7 mouse cellular contexts compared by ENCODE assay signal in genomic region chr7:120836361-120836760, GRCm38 (mm10). TPM values are rescaled to one million over a fixed set of nuclear protein-coding genes. Genes with fewer than 3 reads are reported as not detected.
DNase-seq lines count a peak whose midpoint lies in the region; ATAC-seq and TF ChIP-seq lines count a peak whose summit lies in the region.

No protein-coding gene starts in this region.

- peak overlapping the region; percentile 67 for H3K4me2 ChIP-seq in intestine, postnatal 0 days (replicated peaks; ENCODE audit: low read depth)
- peak overlapping the region; percentile 51 for H3K4me2 ChIP-seq in midbrain, embryonic 15.5 days

- TF ChIP-seq CTCF in intestine, postnatal 0 days (IDR thresholded peaks at IDR 0.05; ENCODE audit: low read depth) = no peak

- no peaks in the 10 kb centered on the region for H3K36me3 ChIP-seq in intestine, postnatal 0 days (ENCODE audit: control insufficient read depth, insufficient read depth)
- no peaks in the 10 kb centered on the region for H3K36me3 ChIP-seq in midbrain, embryonic 15.5 days (replicated peaks)

- H3K4me3 ChIP-seq in intestine, postnatal 0 days (ENCODE audit: low read depth, low read length) = peak overlapping the region; percentile 62
- peak overlapping the region; percentile 79 for H3K4me3 ChIP-seq in midbrain, embryonic 15.5 days

- 0 out of 2 replicates have a peak, but pooled peaks cover 2% of the 10 kb centered on the region for H3K4me1 ChIP-seq in intestine, postnatal 0 days (replicated peaks; ENCODE audit: control insufficient read depth, insufficient read depth, low read length)
- H3K4me1 ChIP-seq in midbrain, embryonic 15.5 days = peaks cover 8% of the 10 kb centered on the region; the same call in 1 of the 2 replicates

- ATAC-seq in intestine, postnatal 0 days = no peak
- ATAC-seq in midbrain, embryonic 15.5 days (replicated peaks) = no peak
- no peak for ATAC-seq in activated CD4-positive, CD25-positive, alpha-beta regulatory T cell, adult 4 months

- 5% methylated on average over 12 of the region's 12 CpGs for WGBS in intestine, postnatal 0 days
- WGBS in midbrain, embryonic 15.5 days = 3% methylated on average over 12 of the region's 12 CpGs

- H3K27me3 ChIP-seq in intestine, postnatal 0 days (replicated peaks; ENCODE audit: control insufficient read depth, insufficient read depth, low read length) = no peaks in the 10 kb centered on the region
- H3K27me3 ChIP-seq in midbrain, embryonic 15.5 days (replicated peaks) = 0 out of 2 replicates have a peak, but pooled peaks cover 3% of the 10 kb centered on the region

- H3K27ac ChIP-seq in intestine, postnatal 0 days (ENCODE audit: low read depth, low read length) = no peak overlapping the region
- peak overlapping the region; percentile 93 for H3K27ac ChIP-seq in midbrain, embryonic 15.5 days

- H3K9me3 ChIP-seq in intestine, postnatal 0 days (ENCODE audit: control insufficient read depth) = no peaks in the 10 kb centered on the region
- H3K9me3 ChIP-seq in midbrain, embryonic 15.5 days = no peaks in the 10 kb centered on the region

- peak; percentile 41 for DNase-seq in thymus, postnatal 0 days (ENCODE audit: low spot score)
- no peak for DNase-seq in thymus, adult 18-20 months
- peak; percentile 77 for DNase-seq in embryo, embryonic 11 days
- DNase-seq in layer of hippocampus, adult 8-10 months (ENCODE audit: low spot score in 2 of 2) = no peak

- 0 out of 2 replicates have a peak overlapping the region, but pooled peaks have one; percentile 38 for H3K9ac ChIP-seq in intestine, postnatal 0 days (ENCODE audit: low read depth, low read length)
- peak overlapping the region; percentile 70 for H3K9ac ChIP-seq in midbrain, embryonic 15.5 days

RNA-seq across cellular contexts. Expression of gene Eef2k, which starts 6.3 kb away (rescaled TPM):
- polyA plus RNA-seq in thymus, postnatal 0 days (2015; fragmentation: Nextera tagmentation; extraction: Ambion mirVana) = 28.2 and 30.5 TPM in 2 replicates
- 14.1 and 14.2 TPM in 2 replicates for polyA plus RNA-seq in intestine, postnatal 0 days (2015; fragmentation: Nextera tagmentation; extraction: Ambion mirVana)
- polyA plus RNA-seq in midbrain, embryonic 15.5 days (2015; fragmentation: Nextera tagmentation; extraction: Ambion mirVana) = 33.6 and 40.1 TPM in 2 replicates
- total RNA-seq in layer of hippocampus, adult 8-10 months (2022) = 10 to 100 TPM; 28.4 to 35.9 (median 32.0) TPM
- polyA plus RNA-seq in activated CD4-positive, CD25-positive, alpha-beta regulatory T cell, adult 4 months (2017; shearing (Covaris generic)) = 1 to 10 TPM; 2.0 to 4.1 TPM

RNA-seq across cellular contexts. Expression of gene Gm5737, which starts 24.2 kb away (rescaled TPM):
- not detected in 2 replicates for polyA plus RNA-seq in thymus, postnatal 0 days (2015; fragmentation: Nextera tagmentation; extraction: Ambion mirVana)
- not detected in 2 replicates for polyA plus RNA-seq in intestine, postnatal 0 days (2015; fragmentation: Nextera tagmentation; extraction: Ambion mirVana)
- polyA plus RNA-seq in midbrain, embryonic 15.5 days (2015; fragmentation: Nextera tagmentation; extraction: Ambion mirVana) = 0.17 and 0.22 TPM in 2 replicates
- total RNA-seq in layer of hippocampus, adult 8-10 months (2022) = under 1 TPM in 1 of 4 experiments, not detected in 3; 0.33 TPM
- polyA plus RNA-seq in activated CD4-positive, CD25-positive, alpha-beta regulatory T cell, adult 4 months (2017; shearing (Covaris generic)) = not detected

Comparison
In these comparisons a context has a peak if more than half of its experiments do, and no peak if none do; other contexts are left out.
1. DNase-seq: peak in thymus, postnatal 0 days (single experiment) and embryo, embryonic 11 days (single experiment); none in thymus, adult 18-20 months (0 of 2) and layer of hippocampus, adult 8-10 months (0 of 2).